Mouse (Mus musculus) heart, postnatal 14 days (tissue): ENCODE data around the gene Lgr4. TPM values are rescaled to one million over a fixed set of nuclear protein-coding genes. Genes with fewer than 3 reads are reported as not detected.
A peak's percentile ranks its signal among the peaks of the same experiment; 100 is the strongest.
"Not testable (repeated sequence)": the region's sequence is repeated elsewhere in the genome, so short reads cannot be mapped to it uniquely, and the experiment has no call there.

ENCODE experiments used
- DNase-seq, 2 experiments: peaks; one replicate each; pipeline ENCODE4 v3.0.0; 2021 to 2022
- intact Hi-C: fragments of 180-260 bp; cut with DNase I; formaldehyde crosslinking; loops from one replicate; pipeline ENCODE4 v1.15.1; 2025
- long read RNA-seq, 2 experiments: library from polyadenylated mRNA; stranded (forward); transcript quantifications; one replicate each; pipeline ENCODE4 v2.0.0; 2021
- total RNA-seq, 2 experiments: library from RNA; stranded (reverse); gene quantifications; 2 replicates each; pipeline ENCODE4 v1.2.3; 2021

The Lgr4 gene
- total RNA-seq = 10 to 100 TPM; 28.0 to 29.2 TPM
- long read RNA-seq, experiment 1, full-length matches to known transcripts = 6 of 7 reads
- long read RNA-seq, experiment 1, partial matches to known transcripts = 0 of 7 reads
- long read RNA-seq, experiment 1, other reads (novel, unspliced or antisense) = 1 of 7 reads
- long read RNA-seq, experiment 2, full-length matches to known transcripts = 11 of 16 reads
- long read RNA-seq, experiment 2, partial matches to known transcripts = 2 of 16 reads
- long read RNA-seq, experiment 2, other reads (novel, unspliced or antisense) = 3 of 16 reads

DNA sequence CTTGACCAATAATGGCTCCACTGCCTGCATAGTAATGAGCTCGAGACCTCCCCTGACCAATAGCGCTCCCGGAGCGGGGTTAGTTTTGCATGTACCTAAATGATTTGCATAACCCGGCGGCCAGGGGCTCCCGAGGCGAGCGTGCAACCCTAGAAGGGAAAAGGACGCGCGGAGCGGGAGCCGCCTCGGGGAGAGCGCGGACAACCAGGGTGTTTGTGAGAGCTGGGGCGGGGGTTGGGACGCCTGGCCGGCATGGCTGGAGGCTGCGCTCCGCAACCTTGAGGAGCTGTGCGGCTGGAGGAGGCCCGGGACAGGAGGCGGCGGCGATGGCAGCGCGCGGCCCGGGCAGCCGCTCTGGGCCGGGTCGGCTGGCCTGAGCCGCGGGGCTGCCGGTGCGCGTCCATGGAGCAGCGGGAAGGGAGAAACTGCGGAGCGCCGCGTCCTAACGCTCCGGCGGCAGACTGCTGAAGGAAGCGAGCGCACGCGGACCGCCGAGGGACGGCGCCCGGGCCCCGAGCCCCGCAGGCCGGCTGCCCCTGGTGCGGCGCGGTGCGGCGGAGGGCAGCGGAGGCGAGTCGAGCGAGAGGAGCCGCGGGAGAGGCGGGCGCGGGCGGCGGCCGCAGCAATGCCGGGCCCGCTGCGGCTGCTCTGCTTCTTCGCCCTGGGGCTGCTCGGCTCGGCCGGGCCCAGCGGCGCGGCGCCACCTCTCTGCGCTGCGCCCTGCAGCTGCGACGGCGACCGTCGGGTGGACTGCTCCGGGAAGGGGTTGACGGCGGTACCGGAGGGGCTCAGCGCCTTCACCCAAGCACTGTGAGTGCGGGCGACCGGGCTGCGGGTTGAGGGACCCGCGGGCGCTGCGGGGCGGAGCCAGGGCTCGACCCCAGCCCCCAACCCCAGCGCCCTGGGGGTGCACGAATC lies at the start of gene Lgr4:
TSS of gene Lgr4 (plus strand) at position 152 of the 918 bp plus-strand sequence.
- DNase-seq = peak; percentile 94 to 96
- intact Hi-C loops = loop anchor here (2.0 to 5.0 kb wide), 2 partner anchors 40 to 99 kb away; partner anchors contain the start of gene Ccdc34

DNA sequence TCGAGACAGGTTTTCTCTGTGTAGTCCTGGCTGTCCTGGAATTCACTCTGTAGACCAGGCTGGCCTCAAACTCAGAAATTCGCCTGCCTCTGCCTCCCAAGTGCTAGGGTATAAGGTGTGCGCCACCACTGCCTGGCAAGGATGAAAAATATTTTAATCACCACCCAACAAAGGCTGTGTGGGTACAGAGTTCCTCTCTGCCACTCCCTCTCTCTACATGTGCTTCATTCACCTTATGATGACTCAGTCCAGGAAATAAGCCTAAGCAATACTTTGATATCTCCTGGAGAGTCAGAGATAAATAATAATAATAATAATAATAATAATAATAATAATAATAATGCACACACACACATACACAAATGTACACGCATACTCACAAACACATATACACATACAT lies 38.0 kb upstream of the Lgr4 start:
- intact Hi-C loops, DNase-seq: not testable (repeated sequence)

DNA sequence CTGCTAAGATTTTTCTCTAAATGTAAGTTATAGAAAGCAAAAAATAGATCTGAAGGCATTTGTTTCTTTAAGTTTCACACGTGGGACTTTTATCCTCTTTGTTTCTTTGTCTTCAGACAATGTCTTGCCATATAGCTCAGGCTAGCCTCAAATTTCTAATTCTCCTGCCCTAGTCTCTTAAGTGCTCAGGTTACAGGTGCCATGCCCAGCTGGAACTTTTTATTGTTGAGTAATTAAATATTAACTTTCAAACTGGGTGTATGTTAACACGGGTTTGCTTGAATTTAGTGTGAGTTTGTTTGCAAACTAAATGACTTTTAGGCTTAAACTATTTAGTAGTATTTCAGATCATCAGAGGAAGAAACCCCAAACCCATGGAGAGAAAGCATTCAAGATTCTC lies 36.3 kb upstream of the Lgr4 start:
- DNase-seq = no peak
- intact Hi-C loops = loop anchor here (10.0 kb wide), 1 partner anchor 186 kb away; no protein-coding TSS in a partner anchor

DNA sequence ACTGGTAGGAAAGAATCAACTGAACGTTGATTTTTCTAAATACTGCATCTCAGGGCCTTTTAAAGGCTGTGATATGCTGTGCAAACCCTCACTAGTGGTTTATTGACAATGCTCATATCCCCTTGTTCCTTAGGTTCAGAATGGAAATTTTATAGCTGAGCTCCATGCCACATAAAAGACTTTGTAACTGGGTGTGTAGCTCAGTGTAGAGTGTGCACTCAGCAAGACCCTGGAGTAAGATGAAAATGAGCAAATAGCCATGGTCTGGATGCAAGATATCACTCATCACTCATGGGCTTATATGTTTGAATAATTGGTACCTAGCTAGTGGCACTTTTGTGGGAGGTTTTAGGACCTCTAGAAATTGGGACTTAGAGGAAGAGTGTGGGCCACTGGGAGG lies 35.8 kb upstream of the Lgr4 start:
- intact Hi-C loops = loop anchor here (10.0 kb wide), 1 partner anchor 187 kb away; no protein-coding TSS in a partner anchor

DNA sequence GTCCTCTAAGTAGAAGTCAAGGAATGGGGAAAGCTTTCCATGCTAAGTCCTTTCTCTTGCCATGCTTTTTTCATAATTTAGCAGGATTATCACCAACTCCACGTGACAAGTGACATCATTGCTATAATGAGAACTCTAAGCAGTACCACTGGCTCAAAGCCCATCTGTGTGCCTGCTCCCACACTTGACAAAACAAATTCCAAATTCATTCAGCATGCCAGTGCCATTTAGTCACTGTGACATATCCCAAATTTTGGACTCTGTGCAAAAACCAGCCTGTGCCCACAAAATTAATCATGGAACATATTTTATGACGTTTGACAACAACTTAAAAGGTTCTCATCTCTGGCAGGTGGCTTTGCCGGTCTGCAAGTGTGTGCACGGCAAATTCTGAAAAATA lies 33.3 kb upstream of the Lgr4 start:
- intact Hi-C loops = loop anchor here (10.0 kb wide), 1 partner anchor 189 kb away; no protein-coding TSS in a partner anchor
- DNase-seq = peak; percentile 6 to 40

More for the DNA sequence above, 35.8 kb upstream of the Lgr4 start:
- DNase-seq = no peak

DNA sequence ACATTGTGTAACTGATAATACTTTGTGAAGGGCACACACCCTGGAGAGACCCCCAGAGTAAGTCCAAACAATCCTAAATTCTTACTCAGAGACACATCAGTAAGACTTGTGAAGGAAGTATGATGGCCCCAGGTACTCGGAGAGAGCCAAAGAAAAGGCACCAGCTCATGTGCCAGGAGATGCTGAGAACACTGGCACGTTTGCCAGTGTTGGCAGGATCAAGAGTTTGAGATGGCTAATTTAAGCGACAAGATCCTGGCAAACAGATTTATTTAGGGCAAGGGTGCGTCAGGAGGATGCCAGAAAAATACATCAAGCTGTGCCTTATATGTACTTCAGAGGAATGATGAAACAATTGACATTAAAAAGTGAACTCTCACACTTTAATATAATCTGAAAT lies 32.9 kb upstream of the Lgr4 start:
- DNase-seq = peak; percentile 27 to 40
- intact Hi-C loops = loop anchor here (10.0 kb wide), 1 partner anchor 190 kb away; no protein-coding TSS in a partner anchor

DNA sequence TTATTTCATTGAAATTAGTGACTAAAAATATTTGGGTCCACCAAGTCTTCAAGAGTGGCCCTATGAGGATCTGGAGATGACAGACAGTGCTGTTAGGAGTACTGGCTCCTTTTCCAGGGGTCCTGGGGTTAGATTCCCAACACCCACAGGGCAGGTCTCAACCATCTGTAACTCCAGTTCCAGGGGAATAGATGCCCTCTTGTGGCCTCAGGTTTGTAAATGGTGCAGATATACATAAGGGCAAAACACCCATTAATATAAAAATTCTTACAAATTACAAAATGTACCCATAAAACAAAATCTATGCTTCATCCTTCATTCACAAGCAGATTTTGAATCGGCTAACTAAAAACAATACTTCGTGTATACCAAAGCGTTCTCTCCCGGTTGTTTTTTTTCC lies 27.4 kb upstream of the Lgr4 start:
- intact Hi-C loops = no loop called here
- DNase-seq = no peak

DNA sequence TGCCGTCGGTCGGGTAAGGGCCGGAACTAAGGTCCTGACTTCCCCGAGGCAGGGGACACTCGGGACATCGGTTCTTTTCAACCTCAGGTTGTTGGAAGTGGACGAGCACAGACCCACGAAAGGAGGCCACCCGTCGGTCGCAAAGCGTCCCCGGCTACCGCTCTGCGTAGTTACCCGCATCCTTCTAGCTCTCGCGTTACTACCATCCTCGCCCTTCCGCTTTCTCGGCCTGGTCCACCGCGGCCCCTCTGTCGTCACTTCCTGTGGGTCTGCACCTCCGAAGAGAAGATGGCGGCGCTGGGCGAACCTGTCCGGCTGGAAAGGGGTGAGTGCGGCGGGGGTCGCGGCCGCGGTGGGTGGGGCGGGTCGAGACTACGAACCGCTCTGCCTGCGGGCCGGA lies 26.9 kb upstream of the Lgr4 start, which contains the start of gene Lin7c:
TSS of gene Lin7c (plus strand) at position 257 of the 400 bp plus-strand sequence.
- intact Hi-C loops = no loop called here
- DNase-seq = peak; percentile 91 to 95

DNA sequence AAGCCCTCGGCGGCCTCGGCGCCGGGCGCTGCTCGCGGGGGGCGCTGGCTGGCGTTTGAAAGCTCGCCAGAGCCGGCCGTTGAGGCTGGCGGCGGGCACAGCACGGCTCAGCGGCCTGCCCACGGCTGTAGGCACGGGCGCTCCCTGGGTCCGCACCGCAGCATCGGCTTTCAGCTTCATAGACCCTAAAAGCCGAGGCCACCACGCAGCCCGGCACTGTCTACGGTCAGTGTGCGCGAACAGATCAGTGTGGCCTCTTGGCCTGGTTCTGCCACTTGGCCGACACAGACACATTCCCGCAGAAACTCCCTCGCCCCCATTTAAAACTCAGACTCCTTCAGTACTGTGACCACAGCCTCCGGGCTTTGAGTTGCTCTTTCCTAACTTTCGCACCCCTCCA lies 26.4 kb upstream of the Lgr4 start:
- intact Hi-C loops = no loop called here
- DNase-seq = no peak

DNA sequence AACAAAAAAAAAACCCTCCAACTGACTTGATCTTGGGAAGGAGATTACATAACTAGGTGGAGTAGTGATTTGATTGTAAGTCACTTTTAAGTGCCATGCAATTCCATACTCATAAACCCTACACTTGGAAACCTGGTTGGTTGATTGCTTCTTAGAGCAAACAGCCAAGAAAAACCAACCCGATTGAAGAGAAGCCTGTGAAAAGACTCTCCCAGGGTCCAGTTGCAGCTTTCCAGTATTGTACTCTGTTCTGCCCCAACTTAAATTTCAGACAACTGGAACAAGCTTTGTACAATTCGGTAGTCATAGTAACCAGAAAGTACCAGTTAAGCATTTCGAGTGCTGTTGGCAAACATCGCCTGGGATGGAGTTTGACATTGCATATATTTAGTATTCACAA lies 26.0 kb upstream of the Lgr4 start:
- intact Hi-C loops = no loop called here
- DNase-seq = no peak

DNA sequence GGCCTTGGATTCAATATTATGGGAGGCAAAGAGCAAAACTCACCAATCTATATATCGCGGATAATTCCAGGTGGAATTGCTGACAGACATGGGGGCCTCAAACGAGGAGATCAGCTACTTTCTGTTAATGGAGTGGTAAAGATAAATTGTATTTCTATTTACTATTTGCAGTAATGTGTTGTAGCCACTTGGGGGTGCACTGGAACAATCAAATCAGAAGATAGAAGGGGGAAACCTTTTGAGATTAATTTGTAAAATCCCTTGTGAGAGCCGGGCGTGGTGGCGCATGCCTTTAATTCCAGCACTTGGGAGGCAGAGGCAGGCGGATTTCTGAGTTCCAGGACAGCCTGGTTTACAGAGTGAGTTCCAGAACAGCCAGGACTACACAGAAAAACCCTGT lies 21.1 kb upstream of the Lgr4 start:
- intact Hi-C loops = no loop called here
- no peak for DNase-seq

DNA sequence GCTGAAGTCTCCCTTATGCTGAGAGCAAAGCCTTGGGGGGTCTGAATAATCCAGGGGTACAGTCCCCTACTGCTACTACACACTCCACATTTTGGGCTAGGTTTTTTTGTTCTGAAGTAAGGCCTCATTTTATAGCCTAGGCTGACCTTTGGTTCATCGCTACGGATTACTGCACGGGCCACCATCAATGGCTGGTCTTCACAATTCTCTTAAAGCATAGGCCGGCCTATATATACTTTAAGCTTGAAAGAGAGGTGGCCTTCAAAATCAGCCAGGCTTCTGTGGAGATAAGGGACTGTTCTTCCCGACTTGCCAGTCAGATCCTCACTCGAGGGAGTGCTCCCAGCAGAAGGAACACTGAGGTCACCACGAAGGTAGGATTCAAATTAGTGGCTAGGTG lies 14.6 kb upstream of the Lgr4 start:
- intact Hi-C loops = loop anchor here (10.0 kb wide), 1 partner anchor 162 kb away; no protein-coding TSS in a partner anchor

DNA sequence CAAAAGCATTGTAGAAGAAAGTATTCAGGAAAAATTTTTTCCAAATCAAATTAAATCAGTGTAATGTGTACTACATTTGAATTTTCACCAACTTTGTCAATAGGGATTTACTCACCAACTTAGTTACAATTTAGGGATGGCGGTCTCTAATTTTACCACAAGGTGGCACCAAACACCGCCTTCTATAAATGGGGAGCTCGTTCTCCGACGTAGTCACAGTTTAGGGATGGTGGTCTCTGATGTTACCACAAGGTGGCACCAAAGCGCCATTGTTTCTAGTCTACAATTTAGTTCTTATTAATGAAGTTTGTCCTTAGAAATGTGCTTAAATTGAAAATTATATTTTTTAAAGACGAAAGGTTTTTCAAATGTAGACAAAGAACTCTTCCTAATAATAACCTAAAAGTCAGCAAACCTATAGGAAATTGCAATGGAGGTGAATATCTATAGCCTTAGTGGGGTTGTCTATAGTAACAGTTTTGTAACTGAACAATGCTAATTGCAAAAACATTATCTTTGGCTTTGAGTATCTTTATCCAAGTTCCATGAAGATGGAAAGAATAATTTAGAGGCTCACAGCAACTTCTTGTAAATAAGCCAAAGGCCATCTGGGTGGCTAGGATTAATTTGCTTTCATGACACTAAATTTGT lies 13.2 kb upstream of the Lgr4 start:
- intact Hi-C loops = loop anchor here (1.0 to 10.0 kb wide), 3 partner anchors 161 to 661 kb away; no protein-coding TSS in a partner anchor

More for the DNA sequence above, 14.6 kb upstream of the Lgr4 start:
- no peak for DNase-seq

DNA sequence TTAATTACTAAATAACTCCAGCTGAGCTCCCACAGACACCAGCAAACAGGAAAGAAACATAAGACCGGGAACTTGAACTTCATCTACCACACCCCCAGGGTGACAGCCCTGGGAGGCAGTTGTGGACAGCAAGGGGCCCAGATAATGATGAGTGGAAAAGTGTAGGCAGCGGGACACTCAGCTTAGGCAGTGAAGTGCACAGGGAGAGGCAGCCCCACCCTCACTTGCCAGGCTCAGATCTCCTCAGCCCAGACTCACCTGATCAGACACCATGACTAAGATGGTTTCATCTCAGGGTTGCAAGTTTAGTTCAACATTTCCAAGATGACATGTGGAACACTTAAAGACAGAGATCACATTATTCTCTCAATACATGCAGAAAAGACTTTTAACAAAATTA lies 8.3 kb upstream of the Lgr4 start:
- no peak for DNase-seq
- intact Hi-C loops = loop anchor here (10.0 kb wide), 1 partner anchor 156 kb away; no protein-coding TSS in a partner anchor

More for the DNA sequence above, 13.2 kb upstream of the Lgr4 start:
- peak; percentile 86 to 91 for DNase-seq

DNA sequence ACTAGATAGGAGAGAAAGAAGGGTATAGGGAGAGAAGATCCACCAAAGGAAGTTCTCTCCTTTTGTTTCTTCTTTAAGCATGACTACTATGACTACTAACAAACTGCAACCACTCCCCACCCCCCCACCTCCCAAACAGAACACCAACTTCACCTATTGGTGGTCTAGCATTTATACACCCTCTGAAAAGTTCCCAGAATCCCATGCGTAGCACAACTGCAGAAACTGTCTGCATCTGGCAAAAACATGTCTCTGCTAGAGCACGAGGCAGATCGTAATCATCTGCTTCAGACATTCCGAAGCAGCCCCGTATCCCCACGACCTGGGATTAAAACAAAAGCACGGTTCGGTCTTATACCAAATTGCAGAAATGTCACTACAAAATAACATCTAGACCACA lies 5.2 kb upstream of the Lgr4 start:
- intact Hi-C loops = no loop called here
- DNase-seq = no peak

DNA sequence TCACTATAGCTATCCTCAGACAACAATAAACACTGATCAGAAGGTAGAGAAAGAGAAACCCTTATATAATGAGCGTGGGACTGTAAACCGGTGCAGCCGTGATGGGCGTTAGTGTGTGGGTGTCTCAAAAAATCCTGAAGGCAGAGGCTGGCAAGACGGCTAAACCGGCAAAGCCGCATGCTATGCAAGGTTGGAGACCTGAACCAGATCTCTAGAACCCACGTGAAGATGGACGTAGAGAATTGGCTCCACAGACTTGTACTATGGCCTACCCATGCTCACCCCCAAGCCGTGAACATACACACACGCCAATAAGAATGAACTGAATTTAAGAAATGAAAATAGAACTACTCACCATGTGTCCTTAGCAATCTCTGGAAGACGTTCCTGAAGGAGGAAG lies 4.7 kb upstream of the Lgr4 start:
- intact Hi-C loops = no loop called here
- DNase-seq = no peak

DNA sequence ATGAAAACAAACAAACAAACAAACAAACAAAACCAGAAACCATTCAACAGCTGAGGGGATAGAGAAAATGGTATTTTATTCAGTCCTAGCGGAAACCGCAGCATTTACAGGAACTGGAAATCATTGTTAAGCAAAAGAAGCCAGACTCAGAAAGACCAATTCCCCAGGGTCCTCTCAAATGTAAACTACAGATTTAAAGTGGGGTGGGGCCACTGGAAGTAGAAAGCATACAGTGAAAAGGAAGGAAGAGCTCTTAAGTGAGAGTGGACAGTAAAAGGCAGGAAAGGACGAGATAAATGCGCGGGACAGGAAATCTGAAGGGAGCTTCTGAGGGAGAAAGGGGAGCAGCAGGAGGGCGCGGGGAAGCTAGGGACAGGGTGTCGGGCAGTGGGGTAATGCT lies 4.2 kb upstream of the Lgr4 start:
- DNase-seq = no peak
- intact Hi-C loops = no loop called here

DNA sequence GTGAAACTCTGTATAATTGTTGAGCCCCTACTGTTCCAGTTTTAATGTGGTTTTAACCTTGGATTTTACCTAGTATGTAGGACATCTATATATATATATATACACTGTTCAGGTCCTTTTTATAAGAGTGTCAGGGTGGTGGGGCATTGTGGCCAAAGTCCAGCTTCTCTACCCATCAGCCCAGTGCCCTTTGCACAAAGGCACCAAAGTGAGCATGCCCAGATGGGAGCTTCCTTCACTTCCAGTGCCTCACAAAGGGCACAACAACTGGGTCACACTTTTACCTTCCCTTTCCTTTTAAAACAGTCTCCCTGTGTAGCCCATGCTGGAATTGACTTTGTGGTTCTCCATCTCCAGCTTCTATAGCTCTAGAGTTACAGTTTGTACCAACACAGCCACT lies 2.8 kb upstream of the Lgr4 start:
- intact Hi-C loops = no loop called here
- no peak for DNase-seq

DNA sequence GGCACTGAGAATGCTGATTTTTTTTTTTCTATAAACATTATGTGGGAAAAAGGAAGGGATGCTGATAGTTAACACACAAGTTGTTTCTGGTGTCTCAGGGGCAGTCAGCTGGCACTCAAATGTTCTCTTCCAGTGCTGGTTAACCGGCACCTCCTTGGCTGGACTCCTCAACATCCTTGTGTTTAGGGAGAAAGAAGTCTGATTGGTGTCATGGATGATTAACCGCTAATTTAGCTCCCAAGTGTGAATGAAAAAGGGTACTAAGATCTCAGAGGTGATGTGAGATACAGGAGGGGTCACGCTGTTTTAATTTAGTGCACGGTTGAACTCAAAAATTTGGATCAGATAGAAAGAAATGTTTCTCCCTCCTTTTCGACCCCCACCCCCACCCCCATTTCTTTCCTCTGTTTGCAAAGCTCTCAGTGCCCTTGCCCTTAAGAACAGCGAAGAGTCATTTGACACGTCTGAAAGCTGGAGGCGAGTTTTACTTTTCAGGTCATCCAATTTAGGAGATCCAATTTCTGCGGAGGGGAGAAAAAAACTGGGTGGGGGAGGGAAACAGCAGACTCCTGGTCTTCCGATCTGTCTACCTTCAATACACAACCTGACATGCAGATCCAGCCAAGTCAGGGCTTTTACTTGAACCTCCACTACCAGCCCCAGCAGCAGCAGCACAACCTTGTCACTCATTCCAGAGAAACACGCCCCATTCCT lies 508 bp upstream of the Lgr4 start:
- DNase-seq = no peak
- intact Hi-C loops = loop anchor here (5.0 kb wide), 1 partner anchor 40 kb away; no protein-coding TSS in a partner anchor
